Mouse (Mus musculus): ENCODE data around the gene Tab2. TPM values are rescaled to one million over a fixed set of nuclear protein-coding genes. Genes with fewer than 3 reads are reported as not detected.

Gene Tab2
- 10 to 100 TPM; 56.4 to 64.1 TPM for total RNA-seq (2021)
- long read RNA-seq, experiment 1, full-length matches to known transcripts: 3 of 15 reads
- long read RNA-seq, experiment 1, partial matches to known transcripts: 5 of 15 reads
- long read RNA-seq, experiment 1, other reads (novel, unspliced or antisense): 7 of 15 reads
- long read RNA-seq, experiment 2, full-length matches to known transcripts: 1 of 6 reads
- long read RNA-seq, experiment 2, partial matches to known transcripts: 5 of 6 reads
- long read RNA-seq, experiment 2, other reads (novel, unspliced or antisense): 0 of 6 reads

- peak; percentile 91 for DNase-seq
Measured at GRCm38 (mm10) chr10:7956228-7957001, at the start of gene Tab2. TSS of gene Tab2 (minus strand) at chr10:7956230.

- DNase-seq: no peak
Measured at GRCm38 (mm10) chr10:7992258-7992919, 36.4 kb upstream of the Tab2 start.

- DNase-seq: no peak
Measured at GRCm38 (mm10) chr10:7991596-7991995, 35.6 kb upstream of the Tab2 start.

GRCm38 (mm10) chr10:7987521-7987920 lies 31.5 kb upstream of the Tab2 start:
- no peak for DNase-seq

GRCm38 (mm10) chr10:7976462-7976861 lies 20.4 kb upstream of the Tab2 start:
- DNase-seq: no peak

- DNase-seq: no peak
Measured at GRCm38 (mm10) chr10:7968747-7969280, 12.8 kb upstream of the Tab2 start.

GRCm38 (mm10) chr10:7967096-7967495 lies 11.1 kb upstream of the Tab2 start:
- no peak for DNase-seq

GRCm38 (mm10) chr10:7959073-7959472 lies 3.0 kb upstream of the Tab2 start:
- no peak for DNase-seq

GRCm38 (mm10) chr10:7955634-7956121 lies 352 bp downstream of the Tab2 start:
- DNase-seq: peak; percentile 64

- peak; percentile 46 for DNase-seq
Measured at GRCm38 (mm10) chr10:7954989-7955633, 919 bp downstream of the Tab2 start.

GRCm38 (mm10) chr10:7954627-7954988 lies 1.4 kb downstream of the Tab2 start:
- DNase-seq: no peak

- no peak for DNase-seq
Measured at GRCm38 (mm10) chr10:7943006-7943405, 13.0 kb downstream of the Tab2 start.

- DNase-seq: no peak
Measured at GRCm38 (mm10) chr10:7936556-7937192, 19.4 kb downstream of the Tab2 start.

- no peak for DNase-seq
Measured at GRCm38 (mm10) chr10:7932958-7933357, 23.1 kb downstream of the Tab2 start.

- no peak for DNase-seq
Measured at GRCm38 (mm10) chr10:7928996-7929395, 27.0 kb downstream of the Tab2 start.

GRCm38 (mm10) chr10:7925481-7925880 lies 30.5 kb downstream of the Tab2 start:
- no peak for DNase-seq

- DNase-seq: no peak
Measured at GRCm38 (mm10) chr10:7923433-7923832, 32.6 kb downstream of the Tab2 start.

GRCm38 (mm10) chr10:7911268-7911667 lies 44.8 kb downstream of the Tab2 start:
- DNase-seq: no peak

- no peak for DNase-seq
Measured at GRCm38 (mm10) chr10:7907151-7907550, 48.9 kb downstream of the Tab2 start.

GRCm38 (mm10) chr10:7904157-7904556 lies 51.9 kb downstream of the Tab2 start:
- no peak for DNase-seq

- DNase-seq: no peak
Measured at GRCm38 (mm10) chr10:7900719-7901627, 55.1 kb downstream of the Tab2 start.

Measured in gastrocnemius, postnatal 10 days (tissue).